Mouse (Mus musculus) mouse trophoblast stem cell (cell line): ENCODE data around the gene Ypel2.

ENCODE experiments used
- in situ Hi-C, 2 experiments: fragments of 300-500 bp; cut with MseI, MboI; formaldehyde crosslinking; loops; 2 replicates in 1 of 2; 3 replicates in 1 of 2; pipeline ENCODE4 v1.15.1; 2025

The Ypel2 gene

GRCm38 (mm10) chr11:86895567-86895966 lies 97.9 kb downstream of the Ypel2 start:
- in situ Hi-C loops: loop anchor here (10.0 kb wide), 1 partner anchor 109 kb away; no protein-coding TSS in a partner anchor

- in situ Hi-C loops: loop anchor here (10.0 kb wide), 1 partner anchor 110 kb away; no protein-coding TSS in a partner anchor
Measured at GRCm38 (mm10) chr11:86895156-86895555, 98.4 kb downstream of the Ypel2 start.

DNA sequence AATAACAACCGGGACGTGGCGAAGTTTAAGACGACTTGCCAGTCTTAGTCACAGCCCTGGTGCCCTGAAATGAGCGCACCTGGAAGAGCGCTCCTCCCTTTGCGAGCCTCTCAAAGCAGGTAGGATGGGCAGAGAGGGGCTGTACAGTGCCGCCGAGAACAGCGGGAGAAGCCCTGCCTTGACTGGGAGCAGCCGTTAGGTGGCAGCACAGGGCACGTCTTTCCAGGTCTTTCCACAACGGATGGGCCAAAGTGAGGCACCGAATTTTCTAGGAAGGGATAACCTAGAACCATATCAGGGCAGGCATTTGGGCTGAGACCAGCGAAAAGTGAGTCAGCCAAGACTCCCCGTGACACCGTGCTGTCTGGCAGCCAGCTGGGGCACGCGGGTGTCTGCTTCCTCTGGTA lies 99.3 kb downstream of the Ypel2 start:
- in situ Hi-C loops: loop anchor here (10.0 kb wide), 1 partner anchor 111 kb away; no protein-coding TSS in a partner anchor

- in situ Hi-C loops: loop anchor here (10.0 kb wide), 1 partner anchor 112 kb away; no protein-coding TSS in a partner anchor
Measured at GRCm38 (mm10) chr11:86892996-86893670, 100.4 kb downstream of the Ypel2 start.
